Mouse (Mus musculus): ENCODE results near the gene Plk1.

GRCm38 (mm10) chr7:122160037-122160436 lies 798 bp downstream of the Plk1 start:
- TF ChIP-seq GATA1 (IDR thresholded peaks at IDR 0.05; ENCODE audit: borderline replicate concordance, low read length): no peak
- no peak for TF ChIP-seq FLI1 (IDR thresholded peaks at IDR 0.05; ENCODE audit: low read length)
